Mouse (Mus musculus) neural tube, embryonic 15.5 days (tissue): ENCODE measurements at regions not wholly inside any gene's neighbourhood (a gene's known extent, or its start where the extent isn't known, plus 50 kb on each side); places are given as distances from the start of the nearest gene placed in this dataset.
"Not testable (repeated sequence)": the region's sequence is repeated elsewhere in the genome, so short reads cannot be mapped to it uniquely, and the experiment has no call there.

Experiments used
- ATAC-seq: fragments of 200-750 bp; cut with Nextera tagmentation; 2 replicates; pipeline ENCODE4 v1.8.0; 2017; ENCODE audit warnings: mild to moderate bottlenecking, moderate TSS enrichment, moderate library complexity; ENCODE audit not compliant: low FRiP score
- H3K27ac ChIP-seq: fragments of 300-500 bp; sonication (generic); replicated peaks from 2 replicates; pipeline ENCODE4 v1.5.1; 2015; ENCODE audit warnings: mild to moderate bottlenecking, inconsistent platforms
- H3K27me3 ChIP-seq: fragments of 300-500 bp; sonication (generic); replicated peaks from 2 replicates; pipeline ENCODE4 v1.6.1; 2015; ENCODE audit warnings: inconsistent platforms
- H3K36me3 ChIP-seq: fragments of 300-500 bp; sonication (generic); 2 replicates; pipeline ENCODE4 v1.6.1; 2015; ENCODE audit warnings: inconsistent platforms
- H3K4me1 ChIP-seq: fragments of 300-500 bp; sonication (generic); 2 replicates; pipeline ENCODE4 v1.6.1; 2015; ENCODE audit warnings: inconsistent platforms
- H3K4me2 ChIP-seq: fragments of 300-500 bp; sonication (generic); 2 replicates; pipeline ENCODE4 v1.6.1; 2015; ENCODE audit warnings: inconsistent platforms, mild to moderate bottlenecking, moderate library complexity
- H3K4me3 ChIP-seq: fragments of 300-500 bp; sonication (generic); replicated peaks from 2 replicates; pipeline ENCODE4 v1.5.1; 2015; ENCODE audit warnings: mild to moderate bottlenecking, inconsistent platforms
- H3K9ac ChIP-seq: fragments of 300-500 bp; sonication (generic); replicated peaks from 2 replicates; pipeline ENCODE4 v1.6.1; 2015; ENCODE audit warnings: mild to moderate bottlenecking, inconsistent platforms
- H3K9me3 ChIP-seq: fragments of 300-500 bp; sonication (generic); replicated peaks from 2 replicates; pipeline ENCODE4 v1.6.1; 2016; ENCODE audit warnings: inconsistent platforms
- whole genome bisulfite sequencing: fragments of 180-500 bp; shearing (Covaris S2); methylation state at CpG from one replicate; pipeline ENCODE4 v1.1.7; 2015; ENCODE audit warnings: mixed read lengths; 5-methylcytosine and 5-hydroxymethylcytosine counted together

DNA sequence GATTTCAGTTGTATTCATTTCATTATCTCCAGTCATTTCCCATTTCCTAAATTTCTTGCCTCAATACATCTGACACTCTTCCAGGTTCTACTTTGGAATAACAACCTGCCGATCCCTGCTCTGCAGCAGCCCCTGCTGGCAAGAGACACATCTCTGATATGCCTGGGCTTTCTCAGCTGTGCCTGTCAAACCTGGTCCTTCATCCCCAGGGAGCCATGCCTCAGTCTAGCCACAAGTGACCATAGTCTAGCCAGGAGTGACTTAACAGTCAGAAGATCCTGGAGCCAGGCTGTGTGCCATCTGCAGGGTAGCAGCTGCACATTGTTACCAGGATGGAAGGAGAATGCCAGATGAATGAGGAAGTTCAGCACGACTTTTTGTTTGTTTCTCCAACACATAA is 833.2 kb downstream of the Diaph3 start:
- Histone ChIP-seq H3K9ac (no peak overlapping the region), H3K9me3 (no peaks in the 10 kb centered on the region), H3K4me1 (no peaks in the 10 kb centered on the region), H3K36me3 (no peaks in the 10 kb centered on the region), H3K27ac (no peak overlapping the region), H3K27me3 (no peaks in the 10 kb centered on the region), H3K4me2 (no peak overlapping the region), H3K4me3 (no peak overlapping the region)
- WGBS, result 37% methylated on average over 2 of the region's 2 CpGs
- ATAC-seq, result no peak

DNA sequence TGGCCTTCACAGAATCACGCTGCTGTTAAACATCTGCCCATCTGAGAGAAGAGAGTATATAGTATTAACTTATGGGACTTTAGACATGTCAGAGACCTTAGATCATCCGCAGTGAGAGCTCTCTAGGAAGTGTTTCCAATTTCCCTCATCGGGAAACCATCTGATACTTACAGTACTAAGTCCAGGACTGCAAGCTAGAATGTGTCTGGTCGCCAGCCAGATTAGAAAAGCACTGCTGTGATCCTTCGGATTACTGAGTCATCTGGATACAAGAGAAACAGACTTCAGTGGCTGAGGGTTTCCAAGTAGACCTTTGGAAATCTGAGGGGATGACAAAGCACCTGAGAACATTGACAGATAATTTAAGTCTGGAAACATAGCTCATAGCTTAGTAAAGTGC is 839.4 kb downstream of the Diaph3 start:
- WGBS, result 90% methylated on average over 5 of the region's 5 CpGs
- no peaks in the 10 kb centered on the region for H3K36me3 ChIP-seq
- no peak overlapping the region for H3K4me3 ChIP-seq
- no peaks in the 10 kb centered on the region for H3K27me3 ChIP-seq
- H3K4me2 ChIP-seq, result no peak overlapping the region
- no peaks in the 10 kb centered on the region for H3K4me1 ChIP-seq
- no peak overlapping the region for H3K27ac ChIP-seq
- no peaks in the 10 kb centered on the region for H3K9me3 ChIP-seq
- H3K9ac ChIP-seq, result no peak overlapping the region
- ATAC-seq, result no peak

DNA sequence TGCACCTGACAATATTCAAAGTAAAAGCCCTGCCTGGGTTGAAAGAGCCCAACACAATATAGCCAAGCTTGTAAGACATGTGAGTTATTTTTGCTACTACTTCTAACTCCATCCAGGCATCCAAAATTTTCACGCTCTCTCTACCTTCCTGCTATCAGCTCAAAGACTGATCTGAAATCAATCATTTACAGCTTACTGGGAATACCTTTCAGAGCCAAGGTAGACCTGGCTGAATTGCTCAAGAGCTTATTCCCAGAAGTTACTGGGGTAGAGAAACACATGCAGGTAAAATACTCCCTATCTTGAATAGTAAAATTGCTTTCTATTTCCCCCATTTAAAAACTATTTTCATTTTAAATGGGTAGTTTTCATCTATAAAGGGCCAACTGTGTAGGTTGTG is 840.2 kb downstream of the Diaph3 start:
- Histone ChIP-seq H3K4me3 (no peak overlapping the region), H3K4me1 (no peaks in the 10 kb centered on the region), H3K27ac (no peak overlapping the region), H3K36me3 (no peaks in the 10 kb centered on the region), H3K9me3 (no peaks in the 10 kb centered on the region), H3K4me2 (no peak overlapping the region), H3K27me3 (no peaks in the 10 kb centered on the region), H3K9ac (no peak overlapping the region)
- WGBS, result 84% methylated on average over 1 of the region's 1 CpGs
- no peak for ATAC-seq

DNA sequence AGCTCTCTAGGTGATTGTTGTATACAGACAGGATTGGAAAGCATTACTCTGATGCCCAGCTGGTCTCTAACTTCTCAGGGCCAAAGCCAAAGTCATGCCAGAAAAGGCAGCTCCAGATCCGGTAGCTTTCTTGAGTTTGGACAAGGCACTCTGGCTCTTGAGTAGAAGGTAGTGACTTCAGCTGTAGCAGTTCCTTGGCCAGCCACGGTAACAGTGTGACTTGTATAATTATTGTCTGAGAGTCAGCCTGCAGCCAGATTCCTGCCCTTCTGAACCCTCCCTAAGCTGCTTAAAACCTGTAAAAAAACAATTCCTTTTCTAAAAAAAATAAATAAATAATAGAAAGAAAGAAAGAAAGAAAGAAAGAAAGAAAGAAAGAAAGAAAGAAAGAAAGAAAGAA is 843.0 kb downstream of the Diaph3 start:
- Histone ChIP-seq H3K27ac (no peak overlapping the region), H3K9ac (no peak overlapping the region), H3K4me2 (no peak overlapping the region), H3K9me3 (no peaks in the 10 kb centered on the region), H3K4me1 (no peaks in the 10 kb centered on the region), H3K27me3 (no peaks in the 10 kb centered on the region), H3K4me3 (no peak overlapping the region), H3K36me3 (no peaks in the 10 kb centered on the region)
- no peak for ATAC-seq
- WGBS, result 67% methylated on average over 2 of the region's 2 CpGs

DNA sequence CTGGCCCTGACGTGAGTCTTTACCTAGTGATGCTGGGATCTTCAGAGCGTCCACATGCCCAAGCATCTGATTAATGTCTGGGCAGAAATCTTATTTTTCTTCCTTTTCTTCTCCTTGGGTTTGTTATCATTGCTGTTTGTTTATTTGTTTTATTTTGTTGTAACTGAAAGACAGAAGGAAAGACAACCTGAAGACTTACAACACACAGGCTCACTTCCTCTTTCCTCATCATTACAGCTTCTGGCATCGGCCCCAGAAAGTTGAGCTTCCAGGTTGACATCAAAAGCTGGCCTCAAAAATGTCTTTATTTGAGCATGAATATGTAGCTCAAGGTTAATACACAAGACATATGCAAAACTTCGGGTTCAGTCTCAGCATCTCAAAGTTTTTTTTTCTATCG is 846.4 kb downstream of the Diaph3 start:
- ATAC-seq, H3K4me1 ChIP-seq, H3K4me3 ChIP-seq, H3K4me2 ChIP-seq, H3K9me3 ChIP-seq, H3K9ac ChIP-seq, H3K27ac ChIP-seq, H3K36me3 ChIP-seq, H3K27me3 ChIP-seq: not testable (repeated sequence)
- WGBS, result 92% methylated on average over 5 of the region's 5 CpGs

DNA sequence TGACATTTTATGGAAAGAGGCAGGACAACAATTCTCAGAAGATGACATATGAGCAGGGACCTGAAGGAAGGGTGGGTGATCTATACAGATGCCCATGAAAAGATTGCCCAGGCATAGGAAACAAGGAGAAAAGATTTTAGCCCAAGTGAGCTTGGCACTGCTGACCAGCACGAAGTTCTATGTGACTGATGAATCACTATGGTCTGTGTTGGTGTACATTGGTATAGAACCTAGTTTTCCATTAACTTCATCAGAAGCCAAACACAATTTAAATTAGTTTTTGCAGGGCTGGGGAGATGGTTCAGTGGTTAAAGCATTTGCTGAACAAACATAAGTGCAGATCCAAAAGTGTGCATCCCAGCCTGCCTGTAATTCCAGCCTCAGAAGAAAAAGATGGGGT is 847.2 kb downstream of the Diaph3 start:
- Histone ChIP-seq H3K4me3 (no peak overlapping the region), H3K9me3 (no peaks in the 10 kb centered on the region), H3K27ac (no peak overlapping the region), H3K27me3 (no peaks in the 10 kb centered on the region), H3K4me2 (no peak overlapping the region), H3K9ac (no peak overlapping the region), H3K36me3 (no peaks in the 10 kb centered on the region), H3K4me1 (no peaks in the 10 kb centered on the region)
- WGBS, result 84% methylated on average over 1 of the region's 1 CpGs
- ATAC-seq, result no peak

DNA sequence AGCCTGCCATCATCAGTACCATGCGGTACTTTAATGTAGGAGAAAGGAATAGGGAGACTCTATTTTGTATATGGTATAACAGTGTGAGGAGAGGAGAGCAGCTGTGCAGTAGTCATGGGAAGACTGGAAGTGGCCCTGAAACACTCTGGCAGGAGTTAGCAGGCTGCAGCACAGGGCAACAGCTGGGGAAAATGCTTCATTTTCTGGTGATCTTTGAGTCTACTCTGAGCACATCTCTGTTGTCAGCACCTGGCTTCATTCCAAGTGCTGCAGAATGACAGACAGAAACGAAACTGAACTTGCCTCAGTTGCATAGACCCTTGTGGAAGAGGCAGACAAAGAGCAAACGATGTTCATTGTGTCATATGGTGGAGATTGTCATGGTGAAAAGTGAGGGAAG is 847.7 kb downstream of the Diaph3 start:
- Histone ChIP-seq H3K9me3 (no peaks in the 10 kb centered on the region), H3K4me3 (no peak overlapping the region), H3K9ac (no peak overlapping the region), H3K27ac (no peak overlapping the region), H3K4me1 (no peaks in the 10 kb centered on the region), H3K36me3 (no peaks in the 10 kb centered on the region), H3K4me2 (no peak overlapping the region), H3K27me3 (no peaks in the 10 kb centered on the region)
- ATAC-seq, result no peak
- 62% methylated on average over 3 of the region's 3 CpGs for WGBS

DNA sequence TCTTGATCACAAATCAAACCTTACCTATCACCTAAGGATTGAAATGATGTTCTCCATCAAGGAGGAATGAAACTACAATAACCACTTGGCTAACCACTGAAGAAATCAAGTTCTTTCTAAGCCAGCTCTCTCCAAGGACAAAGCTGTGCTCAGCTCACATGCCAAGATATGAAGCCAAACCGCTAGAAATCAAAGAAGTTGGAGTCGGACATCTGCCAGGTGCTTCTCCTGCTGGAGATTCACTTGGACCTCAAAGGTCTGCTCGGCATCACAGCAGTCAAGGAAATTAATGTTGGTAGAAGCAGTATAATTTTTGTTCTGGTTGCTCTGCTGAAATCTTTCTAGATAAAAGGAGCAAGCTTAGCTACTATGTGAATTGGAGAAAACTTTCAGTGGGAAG is 850.5 kb downstream of the Diaph3 start:
- no peaks in the 10 kb centered on the region for H3K4me1 ChIP-seq
- no peak overlapping the region for H3K4me3 ChIP-seq
- WGBS, result 95% methylated on average over 3 of the region's 3 CpGs
- no peak overlapping the region for H3K4me2 ChIP-seq
- ATAC-seq, result no peak
- H3K36me3 ChIP-seq, result no peaks in the 10 kb centered on the region
- H3K27ac ChIP-seq, result no peak overlapping the region
- H3K9me3 ChIP-seq, result no peaks in the 10 kb centered on the region
- no peak overlapping the region for H3K9ac ChIP-seq
- H3K27me3 ChIP-seq, result no peaks in the 10 kb centered on the region

DNA sequence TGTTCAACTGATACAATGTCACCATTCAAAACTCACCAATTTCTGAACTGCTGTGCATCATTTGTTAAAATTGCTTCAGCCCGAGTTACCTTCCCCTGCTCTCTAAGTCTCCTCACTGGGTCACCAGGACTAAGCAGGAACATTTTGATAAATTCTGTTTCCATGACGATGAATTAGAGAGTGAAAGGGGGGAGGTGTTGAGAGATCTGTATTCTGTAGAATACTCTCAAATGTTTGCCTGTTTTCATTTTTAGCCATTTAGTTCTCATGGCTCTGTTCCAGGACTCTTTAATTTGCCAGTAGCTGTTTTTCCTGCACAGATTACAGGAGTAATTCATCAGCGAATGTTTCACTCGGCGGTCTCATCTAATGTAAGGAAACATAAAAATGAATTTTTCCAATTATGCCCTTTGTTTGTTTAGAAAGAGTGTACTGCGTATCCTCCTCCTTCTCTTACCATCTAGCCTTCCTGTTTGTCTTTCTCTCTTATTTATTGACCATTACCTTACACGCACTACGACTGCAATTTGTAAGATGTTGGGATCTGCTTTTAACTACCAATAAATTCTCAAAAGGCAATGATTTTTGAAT is 879.3 kb downstream of the Diaph3 start:
- Histone ChIP-seq H3K4me1 (peaks cover 10% of the 10 kb centered on the region; the same call in 1 of the 2 replicates), H3K9me3 (no peaks in the 10 kb centered on the region), H3K9ac (no peak overlapping the region), H3K27ac (peak overlapping the region; percentile 45), H3K36me3 (no peaks in the 10 kb centered on the region), H3K4me3 (no peak overlapping the region), H3K4me2 (peak overlapping the region; percentile 26), H3K27me3 (no peaks in the 10 kb centered on the region)
- WGBS, result 28% methylated on average over 8 of the region's 8 CpGs
- peak; percentile 57; the same call in 1 of the 2 replicates for ATAC-seq

DNA sequence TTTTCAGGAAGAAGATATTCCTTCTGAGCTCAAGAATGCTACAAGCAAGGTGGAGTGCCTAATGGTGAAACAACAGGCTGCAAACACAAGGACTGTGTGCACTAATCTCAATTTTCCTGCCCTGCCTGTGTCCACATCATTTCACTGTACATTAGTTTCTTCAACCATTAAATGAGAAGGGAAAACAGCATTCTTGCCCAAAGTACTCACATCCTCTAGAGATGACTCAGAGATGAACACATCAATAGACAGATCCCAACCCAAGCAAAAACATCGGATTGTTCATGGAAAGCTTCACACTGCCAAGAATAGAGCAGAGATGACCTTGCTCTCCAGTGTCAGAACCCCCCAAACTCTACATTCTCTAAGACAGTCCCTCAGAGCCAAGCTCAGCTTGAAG is 886.8 kb downstream of the Diaph3 start:
- Histone ChIP-seq H3K4me1 (no peaks in the 10 kb centered on the region), H3K9ac (no peak overlapping the region), H3K4me2 (no peak overlapping the region), H3K27me3 (no peaks in the 10 kb centered on the region), H3K36me3 (no peaks in the 10 kb centered on the region), H3K27ac (no peak overlapping the region), H3K4me3 (no peak overlapping the region), H3K9me3 (no peaks in the 10 kb centered on the region)
- ATAC-seq, result no peak
- WGBS, result 77% methylated on average over 1 of the region's 1 CpGs

DNA sequence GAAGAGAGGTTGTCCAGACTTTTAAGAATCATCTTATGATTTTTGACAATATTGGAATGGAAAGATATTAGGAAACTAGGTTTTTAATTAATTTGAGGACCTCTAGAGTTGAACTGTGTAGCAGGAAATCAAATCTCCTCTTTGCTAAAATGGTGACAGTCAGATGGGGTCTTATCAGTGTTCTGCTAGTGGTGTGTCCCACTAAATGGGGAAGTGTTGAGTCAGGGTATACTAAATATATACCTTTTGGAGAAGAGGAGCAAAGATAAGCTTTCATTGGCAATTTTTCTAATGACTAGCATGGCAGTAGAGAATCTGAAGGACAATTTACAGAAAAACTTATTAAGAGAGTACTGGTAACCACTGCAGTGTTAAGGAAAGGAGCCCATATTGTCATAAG is 889.4 kb downstream of the Diaph3 start:
- H3K4me1 ChIP-seq, result no peaks in the 10 kb centered on the region
- no peak overlapping the region for H3K4me2 ChIP-seq
- ATAC-seq, result no peak
- no peak overlapping the region for H3K4me3 ChIP-seq
- no peak overlapping the region for H3K27ac ChIP-seq
- no peak overlapping the region for H3K9ac ChIP-seq
- no peaks in the 10 kb centered on the region for H3K27me3 ChIP-seq
- H3K9me3 ChIP-seq, result no peaks in the 10 kb centered on the region
- no peaks in the 10 kb centered on the region for H3K36me3 ChIP-seq

DNA sequence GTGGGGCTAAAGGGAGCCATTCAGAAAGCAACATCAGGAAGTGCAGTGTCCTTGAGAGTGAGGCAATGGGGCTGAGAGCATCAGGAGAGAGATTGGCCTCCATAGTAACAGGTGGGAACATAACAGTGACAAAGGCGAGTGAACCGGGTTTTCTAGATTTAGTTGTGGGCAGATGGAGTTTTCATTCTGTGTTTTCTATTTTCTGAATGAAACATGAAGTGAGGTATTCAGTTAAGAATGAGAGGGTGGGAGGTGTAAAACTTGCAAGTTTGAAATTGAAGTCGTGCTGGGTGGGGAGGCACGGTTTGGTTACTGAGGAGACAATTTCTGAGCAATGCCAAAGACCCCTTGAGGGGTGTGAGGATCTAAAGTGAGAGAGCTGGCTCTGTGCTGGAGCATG is 893.3 kb downstream of the Diaph3 start:
- WGBS, result 93% methylated on average over 4 of the region's 4 CpGs

DNA sequence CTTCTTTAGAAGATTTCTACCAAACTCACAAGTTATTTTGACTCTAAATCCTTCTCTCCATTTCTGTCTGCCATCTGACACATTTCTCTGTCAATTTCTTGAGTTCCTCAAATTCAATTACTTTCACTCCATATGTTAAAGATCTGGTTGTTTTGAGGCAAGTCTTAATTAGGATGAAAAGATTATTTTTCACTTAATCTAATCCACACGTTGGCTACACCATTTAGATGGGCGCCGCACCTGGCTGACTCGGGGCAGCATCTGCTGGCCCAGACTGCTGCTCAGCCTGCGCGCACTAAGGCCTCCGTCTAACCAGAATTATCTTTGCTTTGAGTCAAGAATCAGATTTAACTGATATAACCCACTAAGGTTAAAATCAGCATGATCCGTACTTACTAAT is 894.3 kb downstream of the Diaph3 start:
- H3K4me3 ChIP-seq, result no peak overlapping the region
- no peaks in the 10 kb centered on the region for H3K9me3 ChIP-seq
- H3K9ac ChIP-seq, result no peak overlapping the region
- no peaks in the 10 kb centered on the region for H3K27me3 ChIP-seq
- H3K4me2 ChIP-seq, result no peak overlapping the region
- no peaks in the 10 kb centered on the region for H3K36me3 ChIP-seq
- H3K4me1 ChIP-seq, result no peaks in the 10 kb centered on the region
- no peak overlapping the region for H3K27ac ChIP-seq
- ATAC-seq, result no peak
- 91% methylated on average over 8 of the region's 8 CpGs for WGBS

More for the DNA sequence above, 893.3 kb downstream of the Diaph3 start:
- H3K4me3 ChIP-seq, result no peak overlapping the region
- no peaks in the 10 kb centered on the region for H3K9me3 ChIP-seq
- no peaks in the 10 kb centered on the region for H3K4me1 ChIP-seq
- no peaks in the 10 kb centered on the region for H3K36me3 ChIP-seq
- ATAC-seq, result no peak
- H3K4me2 ChIP-seq, result no peak overlapping the region
- H3K27ac ChIP-seq, result no peak overlapping the region
- H3K9ac ChIP-seq, result no peak overlapping the region
- no peaks in the 10 kb centered on the region for H3K27me3 ChIP-seq
